Mouse (Mus musculus) inflammation-experienced regulatory T-cells, adult 6 months (primary cell): ENCODE data around the gene Fam20a. TPM values are rescaled to one million over a fixed set of nuclear protein-coding genes. Genes with fewer than 3 reads are reported as not detected.
A peak's percentile ranks its signal among the peaks of the same experiment; 100 is the strongest.

Experiments
- ATAC-seq: one replicate; pipeline ENCODE4 v1.8.0; 2017
- polyA plus RNA-seq, 3 experiments: library from polyadenylated mRNA; unstranded; fragments of 100-300 nt; shearing (Covaris generic); gene quantifications; one replicate each; pipeline ENCODE4 v1.2.1; 2017

Fam20a gene
- polyA plus RNA-seq, 3 experiments from 2014 or later: 1.6 to 3.8 (median 3.6) TPM

- ATAC-seq: no peak
Measured at GRCm38 (mm10) chr11:109651566-109652024, 70.5 kb downstream of the Fam20a start.

GRCm38 (mm10) chr11:109650788-109651565, 71.1 kb downstream of the Fam20a start:
- peak; percentile 85 for ATAC-seq

- peak; percentile 53 for ATAC-seq
Measured at GRCm38 (mm10) chr11:109649975-109650701, 71.9 kb downstream of the Fam20a start.

- no peak for ATAC-seq
Measured at GRCm38 (mm10) chr11:109649206-109649605, 72.9 kb downstream of the Fam20a start, which contains the start of gene Prkar1a. Prkar1a (plus strand) TSS chr11:109649405.

- no peak for ATAC-seq
Measured at GRCm38 (mm10) chr11:109648510-109648909, 73.6 kb downstream of the Fam20a start.

GRCm38 (mm10) chr11:109641498-109642222, 80.4 kb downstream of the Fam20a start:
- no peak for ATAC-seq

GRCm38 (mm10) chr11:109635871-109636395, 86.1 kb downstream of the Fam20a start:
- ATAC-seq: no peak

- ATAC-seq: no peak
Measured at GRCm38 (mm10) chr11:109634928-109635327, 87.2 kb downstream of the Fam20a start.

- ATAC-seq: no peak
Measured at GRCm38 (mm10) chr11:109629021-109629521, 93.0 kb downstream of the Fam20a start.

GRCm38 (mm10) chr11:109628099-109628498, 94.0 kb downstream of the Fam20a start:
- no peak for ATAC-seq

- no peak for ATAC-seq
Measured at GRCm38 (mm10) chr11:109627648-109628047, 94.4 kb downstream of the Fam20a start.

- no peak for ATAC-seq
Measured at GRCm38 (mm10) chr11:109623238-109623637, 98.8 kb downstream of the Fam20a start.

GRCm38 (mm10) chr11:109622518-109623037, 99.5 kb downstream of the Fam20a start:
- ATAC-seq: no peak

GRCm38 (mm10) chr11:109621183-109621582, 100.9 kb downstream of the Fam20a start:
- ATAC-seq: peak; percentile 61

- ATAC-seq: no peak
Measured at GRCm38 (mm10) chr11:109620356-109620755, 101.7 kb downstream of the Fam20a start.

Other genes starting within 250 kb of the Fam20a start
- 1 to 10 TPM; 1.8 to 8.0 (median 4.6) TPM for gene Arsg, start 248.9 kb downstream of the Fam20a start, polyA plus RNA-seq
- gene Slc16a6, start 248.7 kb downstream of the Fam20a start, polyA plus RNA-seq: 10 to 100 TPM; 22.4 to 30.5 (median 26.4) TPM
- gene Wipi1, start 110.3 kb downstream of the Fam20a start, polyA plus RNA-seq: under 1 TPM; 0.16 to 0.34 (median 0.16) TPM
- 100 to 1,000 TPM; 403 to 748 (median 453) TPM for gene Prkar1a, start 72.9 kb downstream of the Fam20a start, polyA plus RNA-seq
- gene 1700012B07Rik, start 105.8 kb upstream of the Fam20a start, polyA plus RNA-seq: 1 to 10 TPM in 2 of 3 experiments, under 1 TPM in 1; 0.60 to 8.1 (median 1.2) TPM